Mouse (Mus musculus) heart, adult 2 months (tissue): ENCODE results near the gene Klrb1b. TPM values are rescaled to one million over a fixed set of nuclear protein-coding genes. Genes with fewer than 3 reads are reported as not detected.

Source experiments
- DNase-seq, 2 experiments: peaks; one replicate each; pipeline ENCODE4 v3.0.0; 2021
- H3K27ac ChIP-seq: fragments of 200-600 bp; 2 replicates; pipeline ENCODE4 v1.8.1; 2022
- H3K27me3 ChIP-seq: fragments of 200-500 bp; 2 replicates; pipeline ENCODE4 v1.6.1; 2012; ENCODE audit warnings: mild to moderate bottlenecking, low read length, inconsistent platforms, mixed read lengths; ENCODE audit not compliant: control insufficient read depth, insufficient read depth
- H3K36me3 ChIP-seq: fragments of 200-500 bp; 2 replicates; pipeline ENCODE4 v1.6.1; 2012; ENCODE audit warnings: low read length, inconsistent platforms; ENCODE audit not compliant: control insufficient read depth, insufficient read depth
- H3K4me1 ChIP-seq: fragments of 200-500 bp; 2 replicates; pipeline ENCODE4 v1.6.1; 2011; ENCODE audit warnings: low read length; ENCODE audit not compliant: control insufficient read depth, insufficient read depth
- H3K4me3 ChIP-seq: fragments of 200-600 bp; 2 replicates; pipeline ENCODE4 v1.8.1; 2022
- H3K79me2 ChIP-seq: fragments of 200-500 bp; replicated peaks from 2 replicates; pipeline ENCODE4 v1.6.1; 2012; ENCODE audit warnings: mild to moderate bottlenecking, inconsistent platforms, low read length, moderate library complexity, mixed read lengths; ENCODE audit not compliant: control insufficient read depth, insufficient read depth
- H3K9ac ChIP-seq: fragments of 200-500 bp; 2 replicates; pipeline ENCODE4 v1.6.1; 2012; ENCODE audit warnings: low read depth, mild to moderate bottlenecking, control low read depth, inconsistent platforms, low read length, mixed read lengths
- CTCF ChIP-seq: fragments of 200-600 bp; IDR thresholded peaks from 2 replicates; pipeline ENCODE4 v1.8.1; 2022; ENCODE audit warnings: antibody characterized with exemption, mild to moderate bottlenecking, moderate library complexity
- EP300 ChIP-seq: fragments of 200-500 bp; IDR thresholded peaks from 2 replicates; pipeline ENCODE4 v1.6.1; 2011; ENCODE audit warnings: low read depth, low read length, control low read depth; ENCODE audit not compliant: insufficient read depth
- POLR2A ChIP-seq: fragments of 200-500 bp; IDR thresholded peaks from 2 replicates; pipeline ENCODE4 v1.6.1; 2011; ENCODE audit warnings: mild to moderate bottlenecking, low read depth, low read length, control low read depth; ENCODE audit not compliant: insufficient read depth
- WGBS: fragments of 180-500 bp; shearing (Covaris S2); methylation state at CpG from one replicate; pipeline ENCODE4 v1.1.7; 2018; 5-methylcytosine and 5-hydroxymethylcytosine counted together
- intact Hi-C: fragments of 180-260 bp; cut with DNase I; formaldehyde crosslinking; loops from one replicate; pipeline ENCODE4 v1.15.1; 2025
- polyA plus RNA-seq: library from polyadenylated mRNA; depleted of rRNA; stranded (reverse); fragments of >200 nt; gene quantifications from 2 replicates; pipeline ENCODE4 v1.2.3, GENCODE M21; 2012
- total RNA-seq, 2 experiments: library from RNA; stranded (reverse); gene quantifications; 2 replicates each; pipeline ENCODE4 v1.2.3; 2021

Klrb1b gene
- total and polyA plus RNA-seq, 3 experiments, result 0.41 TPM; not detected in 2

DNA sequence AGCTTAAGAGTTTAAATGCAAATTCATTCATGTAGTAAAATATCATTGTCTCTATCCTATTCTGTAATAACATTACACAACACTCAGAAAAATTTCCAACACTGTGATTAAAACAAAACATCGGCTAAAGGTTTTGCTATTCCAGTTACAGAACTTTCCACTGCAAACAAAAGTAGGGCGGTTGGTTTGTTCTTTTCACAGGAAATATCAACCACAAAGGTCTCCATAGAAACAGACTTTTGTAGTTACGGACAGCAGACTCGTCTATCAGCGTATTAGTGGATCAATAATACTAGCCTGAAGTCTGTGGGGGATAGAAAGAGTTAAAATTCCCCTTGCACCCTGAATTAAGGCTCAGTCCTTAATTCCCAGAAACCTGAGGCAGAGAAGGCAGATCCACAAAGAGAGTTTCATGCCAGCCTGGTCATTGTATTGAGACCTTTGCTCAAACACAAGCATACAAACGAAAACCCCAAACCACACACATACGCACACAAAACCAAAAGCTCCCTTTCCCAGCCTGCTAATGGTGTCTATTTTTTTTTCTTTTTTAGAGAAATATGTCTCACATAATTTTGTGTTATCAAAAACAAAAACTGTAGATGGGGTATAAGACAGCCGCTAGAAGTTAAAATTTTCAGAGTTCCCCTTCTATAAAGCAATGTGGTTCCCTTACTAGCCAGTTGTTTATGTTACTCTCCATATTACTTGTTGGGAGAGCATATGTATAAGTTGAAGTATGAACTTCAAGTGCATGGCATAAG is 10.2 kb upstream of the Klrb1b start:
- WGBS, result 73% methylated on average over 8 of the region's 8 CpGs
- no peaks in the 10 kb centered on the region for H3K79me2 ChIP-seq
- DNase-seq, result no peak
- H3K4me1 ChIP-seq, result peaks cover 3% of the 10 kb centered on the region; the same call in 1 of the 2 replicates
- H3K27me3 ChIP-seq, result no peaks in the 10 kb centered on the region
- H3K27ac ChIP-seq, result no peak overlapping the region
- intact Hi-C loops, result no loop called here
- H3K36me3 ChIP-seq, result no peaks in the 10 kb centered on the region
- H3K4me3 ChIP-seq, result no peak overlapping the region
- TF ChIP-seq EP300 (no peak), POLR2A (no peak), CTCF (no peak)
- no peak overlapping the region for H3K9ac ChIP-seq

DNA sequence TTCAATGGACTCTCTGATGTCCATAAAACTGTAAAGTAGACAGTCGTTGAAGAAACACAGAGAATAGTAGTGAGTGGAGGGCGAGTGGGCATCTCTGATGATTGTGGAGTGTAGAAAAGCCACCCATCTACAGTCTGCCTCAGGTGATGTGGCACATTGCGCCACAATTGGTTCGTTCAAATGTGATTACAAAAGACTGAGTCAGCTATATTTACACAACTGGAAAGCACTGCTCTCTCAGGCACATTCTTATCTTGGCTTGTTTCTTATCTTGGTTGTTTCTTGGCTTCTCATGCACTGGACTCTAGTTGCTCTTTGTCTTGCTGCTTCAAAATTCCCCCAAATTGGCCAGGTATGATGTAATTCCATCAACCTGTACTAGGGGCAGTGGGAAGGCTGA is 9.4 kb upstream of the Klrb1b start:
- TF ChIP-seq CTCF (no peak), POLR2A (no peak), EP300 (no peak)
- Histone ChIP-seq H3K9ac (no peak overlapping the region), H3K4me1 (peaks cover 3% of the 10 kb centered on the region; the same call in 1 of the 2 replicates), H3K36me3 (no peaks in the 10 kb centered on the region), H3K4me3 (no peak overlapping the region), H3K27ac (no peak overlapping the region), H3K27me3 (no peaks in the 10 kb centered on the region), H3K79me2 (no peaks in the 10 kb centered on the region)
- no peak for DNase-seq
- intact Hi-C loops, result no loop called here
- 64% methylated on average over 4 of the region's 4 CpGs for WGBS

DNA sequence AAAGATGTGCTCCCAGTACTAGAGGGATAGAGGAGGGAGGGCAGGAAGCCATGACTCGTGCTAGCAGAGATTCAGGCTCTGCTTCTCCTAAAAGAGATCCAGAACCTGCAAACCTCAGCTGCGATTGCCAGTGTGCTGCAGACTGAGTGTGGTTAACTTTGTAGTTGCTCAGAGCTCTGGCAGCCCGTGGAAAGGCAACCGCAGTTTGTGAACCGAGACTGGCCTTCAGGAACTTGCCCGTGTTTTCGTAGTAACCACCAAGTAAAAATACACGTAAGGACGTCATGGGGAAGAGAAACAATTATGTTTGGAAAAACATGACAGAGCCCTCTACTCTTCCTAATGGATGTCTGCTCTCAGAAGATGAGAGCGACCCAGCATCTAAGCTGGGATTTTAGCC is 6.9 kb upstream of the Klrb1b start:
- Histone ChIP-seq H3K36me3 (no peaks in the 10 kb centered on the region), H3K4me1 (peaks cover 1% of the 10 kb centered on the region; the same call in 1 of the 2 replicates), H3K9ac (no peak overlapping the region), H3K4me3 (no peak overlapping the region), H3K27me3 (no peaks in the 10 kb centered on the region), H3K79me2 (no peaks in the 10 kb centered on the region), H3K27ac (no peak overlapping the region)
- intact Hi-C loops, result no loop called here
- DNase-seq, result no peak
- TF ChIP-seq CTCF (no peak), EP300 (no peak), POLR2A (no peak)
- 74% methylated on average over 10 of the region's 10 CpGs for WGBS

DNA sequence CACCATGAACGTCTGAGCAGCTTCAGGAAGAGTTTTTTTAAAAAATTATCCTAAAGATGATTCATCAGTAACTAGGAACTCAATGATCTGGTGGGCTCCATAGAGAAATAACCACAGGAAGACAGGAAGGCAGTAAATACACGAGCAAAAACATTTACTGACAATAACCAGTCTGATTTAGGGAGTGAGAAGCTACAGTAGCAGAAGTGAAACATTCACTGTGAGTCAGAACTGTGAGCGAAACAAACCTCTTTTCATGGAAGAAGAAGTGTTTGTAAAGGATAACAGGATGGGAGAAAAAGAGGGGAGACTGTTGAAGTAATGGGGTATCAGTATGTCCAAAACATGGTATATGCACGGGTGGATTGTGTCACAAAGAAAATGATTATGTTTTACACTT is 3.7 kb upstream of the Klrb1b start:
- no peak overlapping the region for H3K4me3 ChIP-seq
- H3K4me1 ChIP-seq, result no peaks in the 10 kb centered on the region
- WGBS, result 56% methylated on average over 4 of the region's 4 CpGs
- no peaks in the 10 kb centered on the region for H3K27me3 ChIP-seq
- TF ChIP-seq POLR2A, result no peak
- TF ChIP-seq CTCF, result no peak
- no peak for TF ChIP-seq EP300
- H3K9ac ChIP-seq, result no peak overlapping the region
- H3K27ac ChIP-seq, result no peak overlapping the region
- no peaks in the 10 kb centered on the region for H3K79me2 ChIP-seq
- no peak for DNase-seq
- intact Hi-C loops, result no loop called here
- H3K36me3 ChIP-seq, result no peaks in the 10 kb centered on the region

DNA sequence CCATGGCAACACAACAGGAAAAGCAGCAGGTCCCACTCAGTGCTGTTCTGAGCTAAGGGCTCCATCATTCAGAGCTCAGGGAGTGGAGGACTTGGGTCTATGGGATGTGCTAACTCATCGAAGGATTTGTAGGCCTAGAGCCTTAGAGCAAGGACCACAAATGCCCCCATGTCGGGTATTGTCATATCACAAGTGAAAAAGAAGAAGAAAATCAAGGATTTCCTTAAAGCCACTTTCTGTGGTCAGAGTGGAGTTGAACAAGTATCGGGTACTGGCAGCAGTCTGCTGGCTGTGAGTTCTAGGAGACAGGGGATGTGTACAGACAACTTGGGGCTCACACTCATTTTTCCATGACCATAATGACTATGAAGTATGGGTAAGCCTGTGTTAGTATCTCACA is 650 bp upstream of the Klrb1b start:
- H3K27me3 ChIP-seq, result no peaks in the 10 kb centered on the region
- 76% methylated on average over 3 of the region's 3 CpGs for WGBS

DNA sequence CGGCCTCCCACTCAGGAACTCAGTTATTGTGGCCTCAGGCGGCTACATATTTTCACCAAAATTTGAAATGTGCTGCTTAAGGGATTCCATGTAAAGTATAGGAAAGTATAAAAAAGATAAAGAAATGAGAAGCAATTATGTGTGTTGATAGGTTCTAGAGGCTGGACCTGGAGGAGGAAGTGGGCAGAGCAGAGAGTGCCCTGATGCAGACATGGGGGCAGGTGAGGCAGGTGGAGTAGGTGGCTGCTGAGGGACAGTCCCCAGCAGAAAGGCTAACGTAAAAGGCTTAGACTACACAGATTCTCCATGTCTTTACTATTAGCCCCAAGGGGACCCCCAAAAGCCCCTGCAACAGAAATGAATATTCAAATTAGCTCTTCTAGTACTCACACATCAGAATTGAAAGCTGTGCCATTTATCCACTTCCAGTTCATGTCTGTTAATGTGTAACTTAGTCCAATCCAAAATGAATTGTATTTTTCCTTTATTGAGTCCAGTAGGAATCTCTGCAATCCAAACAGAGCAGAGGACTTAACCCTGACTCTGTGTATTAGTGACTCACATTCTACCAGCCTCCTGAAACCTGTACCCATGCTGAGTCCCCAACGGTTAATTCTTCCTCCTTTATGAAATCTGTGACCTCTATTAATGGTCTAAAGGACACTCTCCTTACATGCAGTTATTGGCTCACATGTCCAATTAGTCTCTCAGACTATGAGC is 7.9 kb downstream of the Klrb1b start:
- no peak for DNase-seq
- no peaks in the 10 kb centered on the region for H3K79me2 ChIP-seq
- 88% methylated on average over 4 of the region's 4 CpGs for WGBS
- H3K36me3 ChIP-seq, result no peaks in the 10 kb centered on the region
- H3K9ac ChIP-seq, result no peak overlapping the region
- H3K4me3 ChIP-seq, result no peak overlapping the region
- intact Hi-C loops, result no loop called here
- no peaks in the 10 kb centered on the region for H3K27me3 ChIP-seq
- H3K4me1 ChIP-seq, result no peaks in the 10 kb centered on the region
- no peak for TF ChIP-seq EP300
- TF ChIP-seq POLR2A, result no peak
- TF ChIP-seq CTCF, result no peak
- H3K27ac ChIP-seq, result no peak overlapping the region

More for the DNA sequence above, 650 bp upstream of the Klrb1b start:
- Histone ChIP-seq H3K79me2 (no peaks in the 10 kb centered on the region), H3K4me1 (no peaks in the 10 kb centered on the region), H3K27ac (no peak overlapping the region), H3K9ac (no peak overlapping the region), H3K4me3 (no peak overlapping the region), H3K36me3 (no peaks in the 10 kb centered on the region)
- no peak for TF ChIP-seq POLR2A
- no peak for TF ChIP-seq EP300
- no peak for TF ChIP-seq CTCF
- intact Hi-C loops, result no loop called here
- DNase-seq, result no peak
